Mouse (Mus musculus): ENCODE results near the gene 2610507B11Rik. TPM values are rescaled to one million over a fixed set of nuclear protein-coding genes. Genes with fewer than 3 reads are reported as not detected.

The 2610507B11Rik gene
- total RNA-seq, 4 experiments from 2014 or later, result 172 to 181 (median 177) TPM

- DNase-seq (ENCODE audit: low spot score in 2 of 2), result no peak
Measured at GRCm38 (mm10) chr11:78279586-78279985, 18.0 kb downstream of the 2610507B11Rik start.

GRCm38 (mm10) chr11:78289146-78289763, 27.7 kb downstream of the 2610507B11Rik start:
- no peak for DNase-seq (ENCODE audit: low spot score in 2 of 2)

GRCm38 (mm10) chr11:78290654-78291053, 29.1 kb downstream of the 2610507B11Rik start, which contains the start of gene BC030499:
TSS of gene BC030499 (plus strand) at chr11:78290841.
- DNase-seq (ENCODE audit: low spot score in 2 of 2), result peak; percentile 30 to 45

- DNase-seq (ENCODE audit: low spot score in 2 of 2), result no peak
Measured at GRCm38 (mm10) chr11:78294585-78294984, 33.0 kb downstream of the 2610507B11Rik start.

GRCm38 (mm10) chr11:78300917-78301316, 39.4 kb downstream of the 2610507B11Rik start:
- no peak for DNase-seq (ENCODE audit: low spot score in 2 of 2)

GRCm38 (mm10) chr11:78301357-78302084, 40.0 kb downstream of the 2610507B11Rik start, which contains the start of gene Spag5:
TSS of gene Spag5 (plus strand) at chr11:78301529.
- DNase-seq (ENCODE audit: low spot score in 2 of 2), result peak; percentile 77 to 93

GRCm38 (mm10) chr11:78305272-78305671, 43.7 kb downstream of the 2610507B11Rik start:
- no peak for DNase-seq (ENCODE audit: low spot score in 2 of 2)

GRCm38 (mm10) chr11:78310861-78311511, 49.4 kb downstream of the 2610507B11Rik start:
- DNase-seq (ENCODE audit: low spot score in 2 of 2), result no peak

GRCm38 (mm10) chr11:78313662-78314061, 52.1 kb downstream of the 2610507B11Rik start:
- no peak for DNase-seq (ENCODE audit: low spot score in 2 of 2)

GRCm38 (mm10) chr11:78318411-78318810, 56.9 kb downstream of the 2610507B11Rik start:
- no peak for DNase-seq (ENCODE audit: low spot score in 2 of 2)

GRCm38 (mm10) chr11:78322076-78322831, 60.7 kb downstream of the 2610507B11Rik start:
- DNase-seq (ENCODE audit: low spot score in 2 of 2), result peak in 1 of 2 experiments; percentile 62

GRCm38 (mm10) chr11:78322860-78323259, 61.3 kb downstream of the 2610507B11Rik start, which contains the start of gene Aldoc:
TSS of gene Aldoc (plus strand) at chr11:78322968.
- peak; percentile 57 to 92 for DNase-seq (ENCODE audit: low spot score in 2 of 2)

GRCm38 (mm10) chr11:78324000-78324785, 62.6 kb downstream of the 2610507B11Rik start:
- no peak for DNase-seq (ENCODE audit: low spot score in 2 of 2)

- DNase-seq (ENCODE audit: low spot score in 2 of 2), result no peak
Measured at GRCm38 (mm10) chr11:78324965-78325364, 63.4 kb downstream of the 2610507B11Rik start.

GRCm38 (mm10) chr11:78327215-78327614, 65.7 kb downstream of the 2610507B11Rik start:
- DNase-seq (ENCODE audit: low spot score in 2 of 2), result no peak

GRCm38 (mm10) chr11:78327634-78328511, 66.3 kb downstream of the 2610507B11Rik start, which contains the start of gene Pigs:
TSS of gene Pigs (plus strand) at chr11:78328415.
- peak; percentile 86 to 94 for DNase-seq (ENCODE audit: low spot score in 2 of 2)

- no peak for DNase-seq (ENCODE audit: low spot score in 2 of 2)
Measured at GRCm38 (mm10) chr11:78328512-78329056, 67.0 kb downstream of the 2610507B11Rik start.

- no peak for DNase-seq (ENCODE audit: low spot score in 2 of 2)
Measured at GRCm38 (mm10) chr11:78332676-78333075, 71.1 kb downstream of the 2610507B11Rik start.

GRCm38 (mm10) chr11:78333992-78334391, 72.4 kb downstream of the 2610507B11Rik start:
- DNase-seq (ENCODE audit: low spot score in 2 of 2), result no peak
